Mouse (Mus musculus) cerebellum, postnatal 10 days (tissue): ENCODE measurements at regions not wholly inside any gene's neighbourhood (a gene's known extent, or its start where the extent isn't known, plus 50 kb on each side); places are given as distances from the start of the nearest gene placed in this dataset.

ENCODE experiments used
- DNase-seq, 2 experiments: peaks; one replicate each; pipeline ENCODE4 v3.0.0; 2021; ENCODE audit warnings: mixed read lengths in 2 of 2

DNA sequence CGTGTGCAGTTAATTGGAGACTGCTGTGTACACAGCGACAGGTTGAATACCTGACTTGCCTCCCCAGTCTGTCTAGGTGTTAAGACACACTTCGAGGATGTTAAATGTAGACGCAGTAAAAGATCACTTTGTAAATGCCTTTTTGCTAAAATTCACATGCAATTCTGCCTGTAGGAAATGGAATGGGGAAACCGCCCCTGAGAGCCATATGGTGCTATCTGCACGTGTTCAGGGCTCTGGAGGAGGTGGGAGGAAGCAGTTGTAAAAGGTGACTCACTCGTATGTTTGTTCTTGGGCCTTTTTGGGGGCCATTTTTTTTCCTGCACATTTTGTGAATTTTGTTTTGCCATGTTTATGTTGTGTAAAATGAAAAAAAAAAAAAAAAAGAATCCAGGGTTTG is 159.6 kb upstream of the Gjb5 start:
- no peak for DNase-seq

DNA sequence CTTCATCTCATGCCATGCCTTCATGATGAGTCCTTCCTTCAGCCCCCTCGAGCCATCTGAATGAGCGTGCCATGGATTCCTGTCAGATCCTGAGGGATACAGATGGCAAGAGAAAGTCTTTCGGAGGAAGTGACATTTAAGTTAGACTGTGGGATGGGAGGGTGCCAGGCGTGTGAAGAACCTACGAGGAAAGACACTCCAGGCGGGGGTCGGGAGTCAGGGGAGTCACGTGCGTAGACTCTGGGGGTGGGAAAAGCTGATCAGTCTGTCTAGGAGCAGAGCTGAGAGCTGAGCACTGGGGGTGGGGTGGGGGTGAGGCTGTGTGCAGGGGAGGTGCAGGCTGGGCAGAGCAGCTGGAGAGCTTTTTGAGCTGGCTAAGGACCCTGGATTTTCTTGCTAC is 152.0 kb upstream of the Gjb5 start:
- DNase-seq = peak in 1 of 2 experiments; percentile 2

DNA sequence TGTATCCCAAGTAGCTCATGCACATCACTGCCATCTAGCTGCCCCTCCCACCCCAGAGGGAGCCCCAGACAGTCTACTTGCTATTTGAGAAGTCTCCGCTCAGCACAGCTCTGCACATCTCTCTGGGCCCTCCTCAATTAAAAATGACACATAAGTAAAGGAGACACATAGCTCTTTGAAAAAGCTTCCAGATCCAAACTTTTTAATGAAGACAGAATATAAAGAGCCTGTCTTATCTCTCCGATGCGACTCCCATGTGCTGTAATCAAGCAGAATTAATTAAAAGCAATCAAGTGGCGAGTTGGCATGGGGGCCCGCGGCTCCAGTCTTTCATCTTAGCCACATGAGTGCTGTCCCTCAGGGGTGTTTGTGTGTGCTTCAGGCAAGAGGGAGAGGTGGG is 144.6 kb upstream of the Gjb5 start:
- no peak for DNase-seq

DNA sequence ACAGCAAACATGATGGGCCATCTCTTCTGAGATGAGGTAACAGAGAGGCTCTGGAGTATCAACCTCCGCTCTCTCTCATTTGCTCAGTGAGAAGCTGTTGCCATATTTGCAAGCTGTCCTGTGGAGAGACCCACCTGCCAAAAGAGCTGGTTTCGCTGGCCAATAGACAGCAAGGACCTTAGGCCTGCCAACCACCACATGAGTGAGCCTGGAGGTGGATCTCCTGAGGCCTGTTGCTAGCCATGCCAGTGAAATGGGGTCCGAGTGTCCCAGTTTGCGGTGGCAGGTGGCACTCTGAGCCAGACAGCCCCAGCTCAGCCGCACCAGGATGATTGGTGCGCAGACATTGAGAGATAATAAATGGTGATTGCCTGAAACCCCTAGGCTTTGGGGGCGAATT is 143.9 kb upstream of the Gjb5 start:
- DNase-seq = peak; percentile 80 to 83

DNA sequence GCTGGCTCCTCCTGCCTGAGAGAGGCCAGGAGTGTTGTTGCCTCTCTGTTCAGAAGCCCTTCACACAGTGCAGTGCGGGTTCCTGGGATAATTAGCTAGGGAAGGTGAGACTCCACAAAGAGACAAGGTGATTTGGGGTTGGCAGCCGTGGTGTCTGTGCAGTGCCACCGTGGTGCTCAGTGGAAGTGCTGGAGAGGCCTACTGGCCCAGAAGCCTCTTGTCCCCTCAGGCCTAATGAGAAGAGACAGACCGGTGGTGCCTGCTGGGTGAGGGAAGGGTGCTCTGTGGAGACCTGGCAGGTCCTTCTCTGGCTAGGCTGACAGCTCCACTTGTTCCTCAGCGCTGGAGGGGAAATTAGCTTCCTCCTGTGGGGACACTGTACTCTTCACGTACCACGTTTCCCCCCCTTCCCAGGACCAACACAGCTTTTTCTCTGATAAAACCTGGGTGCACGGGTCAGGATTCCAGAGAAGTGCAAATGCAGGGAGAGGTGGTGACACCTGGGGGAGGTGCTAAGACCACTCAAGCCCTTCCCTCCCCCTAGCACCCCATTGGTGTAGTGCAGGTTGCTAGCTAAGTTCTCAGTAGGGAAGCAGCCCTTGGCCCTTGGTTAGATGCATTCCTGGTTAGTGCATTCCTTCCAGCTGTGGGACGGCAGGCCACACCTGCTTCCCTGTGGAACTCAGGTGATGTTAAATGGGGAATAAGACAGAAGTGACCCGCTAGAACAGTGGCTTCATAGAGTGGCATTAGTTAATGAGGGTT is 129.2 kb upstream of the Gjb5 start:
- DNase-seq = peak; percentile 74 to 83

DNA sequence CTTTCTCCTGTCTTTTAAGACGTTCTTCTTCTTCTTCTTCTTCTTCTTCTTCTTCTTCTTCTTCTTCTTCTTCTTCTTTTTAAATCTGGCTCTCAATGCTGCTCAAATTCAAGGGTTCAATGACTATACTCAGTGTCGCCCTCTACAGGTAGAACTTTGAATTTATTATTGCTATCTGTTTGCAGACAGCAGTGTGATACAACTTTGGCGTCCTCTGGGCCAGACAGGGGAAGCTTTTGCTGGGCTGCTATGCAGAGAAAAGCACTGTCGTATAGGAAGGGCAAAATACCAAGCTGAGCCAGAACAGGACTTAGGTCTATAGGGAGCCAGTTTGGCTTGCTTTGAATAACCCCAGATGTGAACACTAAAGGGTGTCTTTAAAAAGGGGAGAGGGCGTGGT is 127.3 kb upstream of the Gjb5 start:
- DNase-seq = peak in 1 of 2 experiments; percentile 52

DNA sequence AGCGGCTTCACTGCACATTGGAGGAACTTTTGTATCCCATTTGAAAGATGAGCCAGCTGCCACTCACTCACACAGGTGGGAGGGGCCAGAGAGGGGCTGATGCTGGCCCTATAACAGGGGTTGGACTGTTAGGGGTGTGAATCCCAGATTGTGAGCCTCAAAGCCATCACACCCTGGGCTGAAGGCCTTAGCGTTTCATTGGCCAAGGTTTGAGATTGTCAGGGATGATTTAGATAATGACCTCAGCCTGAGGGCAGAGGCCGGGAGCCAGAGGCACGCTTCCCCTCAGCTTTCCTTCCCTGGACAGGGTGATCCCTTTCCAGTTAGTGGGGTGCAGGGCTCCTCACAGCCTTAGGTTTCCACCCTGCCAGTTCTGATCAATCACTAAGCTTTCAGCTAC is 124.5 kb upstream of the Gjb5 start:
- no peak for DNase-seq

DNA sequence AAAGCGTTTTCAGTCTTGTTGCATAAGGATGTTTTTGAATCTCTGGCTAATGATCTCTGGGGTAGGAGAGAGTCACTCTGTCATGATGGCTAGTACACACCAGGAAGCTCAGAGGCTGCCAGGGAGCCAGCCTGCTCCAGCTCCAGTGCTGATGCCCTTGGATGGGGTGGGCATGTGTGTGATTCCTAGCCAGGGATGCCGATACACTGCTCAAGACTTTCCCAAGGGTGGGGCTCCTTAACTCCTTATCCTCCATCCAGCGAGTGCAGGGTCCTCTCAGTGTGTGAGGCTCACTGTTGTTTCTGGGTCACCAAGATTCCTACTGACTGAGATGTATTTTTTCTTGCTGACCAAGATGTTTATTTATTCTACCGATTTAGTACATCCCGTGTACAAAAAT is 122.4 kb upstream of the Gjb5 start:
- DNase-seq = peak in 1 of 2 experiments; percentile 33

DNA sequence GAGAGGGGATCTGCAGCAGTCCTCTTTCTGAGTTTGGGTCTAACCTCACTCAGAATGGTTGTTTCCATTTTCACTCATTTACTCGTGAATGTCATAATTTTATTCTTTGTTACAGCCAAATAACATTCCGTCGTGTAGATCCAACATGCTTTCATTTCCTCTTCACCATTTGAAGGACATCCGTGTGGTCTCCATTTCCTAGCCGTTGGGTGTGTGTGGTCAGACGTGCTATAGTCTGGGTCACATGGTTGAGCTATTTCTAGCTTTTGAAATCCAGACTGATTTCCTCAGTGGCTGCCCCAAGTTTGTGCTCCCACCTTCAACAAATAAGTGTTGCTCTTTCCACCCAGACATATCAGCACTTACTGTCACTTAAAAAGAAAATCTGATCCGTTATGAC is 111.9 kb upstream of the Gjb5 start:
- no peak for DNase-seq

DNA sequence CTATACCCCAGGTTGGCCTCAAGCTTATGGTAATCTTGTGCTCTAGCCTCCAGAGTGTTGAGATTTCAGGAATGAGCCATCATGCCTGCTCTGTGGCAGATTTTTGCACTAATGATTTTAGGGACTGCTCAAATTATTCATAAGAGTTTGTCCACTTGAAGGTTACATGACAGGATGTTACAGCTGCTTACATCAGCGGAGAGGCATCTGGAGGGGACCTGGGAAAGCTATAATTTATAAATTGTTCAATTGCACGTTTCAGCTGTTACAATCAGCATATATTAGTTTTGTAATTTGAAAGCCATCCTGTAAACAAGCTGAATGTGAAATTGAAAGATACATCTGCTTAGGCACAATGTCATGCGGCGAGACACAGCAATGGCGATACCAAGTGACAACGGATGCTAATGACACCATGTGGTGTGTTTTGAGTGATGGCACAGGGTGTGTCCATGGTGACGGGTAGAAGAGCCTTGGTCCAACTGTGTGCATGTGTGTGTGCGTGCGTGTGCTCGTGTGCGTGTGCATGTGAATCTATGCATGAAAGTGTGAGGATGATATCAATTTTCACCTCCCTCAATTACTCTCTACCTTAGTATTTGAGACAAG is 96.6 kb upstream of the Gjb5 start:
- no peak for DNase-seq

DNA sequence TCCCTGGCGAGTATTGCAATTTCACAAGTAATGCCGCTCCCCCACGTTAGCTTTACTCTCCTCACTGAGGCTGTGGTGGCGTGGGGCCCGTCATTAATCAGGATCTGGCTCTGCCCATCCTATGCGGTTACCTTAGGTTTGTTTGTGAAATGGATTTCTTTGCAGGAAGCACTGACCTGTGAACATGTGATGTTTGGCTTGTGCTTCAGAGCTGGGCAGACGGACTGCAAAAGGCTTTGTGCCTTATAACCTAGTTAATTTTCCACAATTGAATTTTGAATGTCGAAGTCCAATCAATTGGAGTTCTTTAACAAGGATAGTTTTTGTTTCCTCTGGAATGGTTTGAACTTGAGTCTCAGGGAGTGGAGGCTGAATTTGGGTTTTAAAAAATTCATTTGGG is 94.1 kb upstream of the Gjb5 start:
- no peak for DNase-seq

DNA sequence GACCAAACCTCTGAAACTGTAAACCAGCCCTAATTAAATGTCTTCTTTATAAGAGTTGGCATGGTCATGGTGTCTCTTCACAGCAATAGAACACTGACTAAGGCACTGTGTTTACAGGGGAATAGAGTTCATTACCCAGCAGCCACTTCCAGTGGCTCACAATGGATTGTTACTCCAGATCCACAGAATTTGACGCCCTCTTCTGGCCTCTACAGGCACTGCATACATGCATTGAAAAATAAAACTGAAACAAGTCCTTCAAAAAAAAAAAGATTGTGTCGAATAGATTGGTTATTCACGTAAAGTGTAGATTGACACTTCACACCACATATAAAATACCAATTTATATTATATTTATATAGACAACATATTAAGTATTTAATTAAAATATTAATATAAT is 87.3 kb upstream of the Gjb5 start:
- DNase-seq = no peak

DNA sequence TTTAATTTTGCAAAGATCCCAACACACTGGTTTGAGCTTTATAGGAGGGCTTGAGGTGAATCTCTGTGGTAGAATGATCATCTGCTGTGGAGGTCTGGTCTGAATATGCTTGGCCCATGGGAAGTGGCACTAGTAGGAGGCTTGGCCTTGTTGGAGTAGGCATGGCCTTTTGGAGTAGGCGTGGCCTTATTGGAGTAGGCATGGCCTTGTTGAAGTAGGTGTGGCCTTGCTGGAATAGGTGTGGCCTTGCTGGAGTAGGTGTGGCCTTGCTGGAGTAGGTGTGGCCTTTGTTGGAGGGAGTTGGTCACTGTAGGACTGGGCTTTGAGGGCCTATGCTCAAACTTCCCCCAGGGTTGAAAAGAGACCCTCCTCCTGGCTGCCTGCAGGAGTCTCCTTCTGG is 86.1 kb upstream of the Gjb5 start:
- no peak for DNase-seq

DNA sequence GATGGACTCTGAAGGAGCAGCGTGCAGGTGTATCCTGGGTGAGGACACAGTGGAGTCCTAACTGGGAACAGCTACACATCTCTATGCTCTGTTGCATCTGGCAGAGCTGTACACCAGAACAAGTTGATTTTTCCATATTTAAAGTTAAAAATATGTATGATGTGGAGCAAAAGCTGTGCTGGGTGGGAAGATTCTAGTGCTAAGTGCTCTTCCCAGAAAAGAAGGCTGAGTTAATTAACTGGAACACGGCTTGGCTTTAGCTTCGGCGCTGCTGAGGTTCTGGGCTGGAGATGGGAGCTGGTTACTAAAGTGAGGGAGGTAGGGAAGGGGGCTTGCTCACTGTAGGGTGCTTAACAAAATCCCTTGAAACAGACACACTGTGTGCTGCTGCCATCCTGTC is 84.0 kb upstream of the Gjb5 start:
- no peak for DNase-seq

DNA sequence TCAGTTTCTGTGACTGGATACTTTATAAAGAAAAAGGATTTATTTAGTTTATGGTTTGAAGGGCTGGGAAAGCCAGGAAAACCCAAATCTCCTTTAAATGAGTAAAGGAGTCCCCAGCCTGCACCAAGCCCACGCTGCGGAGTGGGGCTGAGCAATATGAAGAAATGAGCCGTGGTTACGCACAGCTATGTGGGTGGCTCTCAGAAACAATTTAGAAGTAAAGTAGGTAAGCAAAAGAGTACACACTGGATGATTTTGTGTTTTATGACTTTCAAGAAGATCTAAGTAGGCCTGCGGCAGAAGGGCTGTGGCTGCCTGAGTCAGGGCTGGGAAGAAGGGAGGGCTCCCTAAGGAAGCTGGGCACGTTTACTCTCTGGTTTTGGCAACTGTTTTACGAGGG is 82.6 kb upstream of the Gjb5 start:
- no peak for DNase-seq

DNA sequence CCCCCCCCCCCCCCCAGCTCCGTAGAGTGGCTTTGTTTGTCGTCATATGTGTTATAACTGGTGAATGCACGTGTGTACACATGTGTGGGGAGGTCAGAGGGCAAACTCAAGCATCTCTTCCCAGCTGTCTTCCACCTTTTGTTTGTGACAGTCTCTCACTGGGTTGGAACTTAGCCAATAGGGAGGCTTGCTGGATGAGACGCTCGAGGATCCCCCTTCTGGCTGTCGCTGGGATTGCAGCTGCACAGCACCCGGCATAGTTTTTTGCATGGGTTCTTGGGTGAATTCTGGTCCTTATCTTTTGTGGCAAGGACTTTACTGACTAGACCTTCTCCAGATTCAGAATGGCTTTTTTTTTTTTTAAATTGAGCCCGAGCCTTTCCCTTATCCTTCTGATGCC is 77.1 kb upstream of the Gjb5 start:
- DNase-seq = peak; percentile 91 to 97

DNA sequence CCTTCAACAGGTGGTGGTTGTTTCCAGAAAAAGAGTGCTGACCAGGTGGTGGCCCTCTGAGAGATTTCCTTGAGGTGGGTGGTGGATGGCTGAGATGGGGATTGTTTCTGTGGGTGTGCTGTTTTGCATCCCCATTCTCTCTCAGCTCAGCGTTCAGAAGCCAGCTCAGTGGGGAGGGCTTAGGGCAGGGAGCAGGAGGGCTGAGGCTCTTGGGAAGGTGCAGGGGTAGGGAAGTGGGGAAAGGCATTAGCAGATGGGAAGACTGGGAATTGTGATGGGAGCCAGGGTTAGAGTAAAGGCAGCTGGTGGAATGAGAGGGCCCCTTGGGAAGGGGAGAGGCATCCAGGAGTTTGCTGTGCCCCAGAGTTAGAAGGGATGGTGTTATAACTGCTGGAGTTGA is 72.3 kb upstream of the Gjb5 start:
- no peak for DNase-seq

DNA sequence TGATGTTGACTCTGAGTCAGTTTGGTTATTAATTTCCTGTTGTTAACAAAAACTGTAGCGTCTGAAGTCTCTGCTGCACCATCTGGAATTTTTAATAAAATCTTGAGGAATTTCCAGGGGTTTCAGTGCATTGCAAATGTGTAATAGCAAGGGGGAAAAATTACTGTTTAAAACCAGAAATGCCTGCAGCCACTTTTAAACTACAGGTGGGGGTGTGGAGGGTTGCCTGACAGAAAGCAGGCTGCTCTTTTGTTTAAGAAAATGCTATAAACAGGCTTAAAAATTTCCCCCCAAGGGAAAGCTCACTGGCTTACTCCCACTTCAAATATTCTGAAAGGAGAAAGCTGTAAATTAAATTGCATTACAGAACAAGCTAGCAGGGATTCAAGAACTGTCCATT is 71.8 kb upstream of the Gjb5 start:
- DNase-seq = no peak

DNA sequence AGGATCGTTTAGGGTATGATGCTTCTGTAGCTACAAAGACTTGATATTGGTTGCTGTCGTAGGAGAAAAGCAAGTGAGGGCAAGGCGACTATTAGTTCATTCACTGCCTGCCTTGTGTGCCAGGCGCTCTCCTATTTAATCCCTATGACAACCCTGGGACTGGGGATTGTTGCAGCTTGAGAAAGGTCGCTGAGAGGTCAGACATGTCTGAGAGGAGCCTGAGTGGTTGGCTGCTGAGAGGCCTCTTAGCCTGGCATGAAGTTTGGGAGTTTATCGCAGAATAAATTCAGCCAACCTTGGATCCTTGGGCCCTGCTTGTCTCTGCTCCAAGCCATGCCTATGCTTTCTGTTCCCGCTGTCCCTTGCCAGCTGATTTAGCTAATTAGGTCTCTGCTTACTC is 65.9 kb upstream of the Gjb5 start:
- peak in 1 of 2 experiments; percentile 41 for DNase-seq

DNA sequence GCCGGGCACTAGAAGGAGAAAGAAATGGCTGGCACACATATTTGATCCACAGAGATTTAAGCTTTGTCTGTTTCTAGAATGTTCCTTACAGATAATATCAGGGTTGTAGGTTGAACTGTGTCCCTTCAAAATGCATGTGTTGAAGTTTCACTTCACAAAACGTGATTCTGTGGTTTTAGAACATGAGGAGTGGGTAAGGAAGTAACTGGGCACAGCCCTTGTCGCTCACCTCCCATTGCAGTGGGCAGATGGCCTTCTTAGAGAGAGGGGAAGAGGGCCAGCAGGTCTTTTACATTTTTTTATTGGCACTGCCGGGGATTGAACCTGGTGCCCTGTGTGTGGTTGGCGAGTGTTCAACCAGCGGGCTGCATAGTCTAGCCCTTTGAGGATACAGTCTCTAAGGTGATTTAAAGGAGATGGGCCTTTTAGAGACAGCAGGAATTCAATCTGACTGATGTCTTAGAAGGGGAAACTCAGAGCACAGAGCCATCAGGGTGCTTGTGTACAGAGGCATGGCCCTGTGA is 64.0 kb upstream of the Gjb5 start:
- DNase-seq = peak; percentile 87 to 89

DNA sequence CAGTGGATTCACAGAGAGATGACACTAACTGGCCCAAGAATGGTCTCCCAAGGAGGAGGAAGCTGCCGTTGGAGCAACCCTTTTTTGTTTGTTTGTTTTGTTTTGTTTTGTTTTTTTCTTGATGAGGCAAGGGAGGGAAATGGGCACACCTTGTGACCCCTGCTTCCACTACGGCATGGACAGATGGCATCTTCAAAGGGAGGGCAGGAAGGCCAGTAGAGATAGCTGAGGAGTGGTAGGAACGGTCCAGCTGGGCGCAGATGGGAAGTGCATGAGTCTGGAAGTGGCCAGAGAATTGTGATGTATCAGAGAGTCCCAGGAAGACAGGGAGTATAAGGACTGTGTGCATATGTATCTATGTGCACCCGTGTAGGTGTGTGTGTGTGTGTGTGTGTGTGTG is 63.1 kb upstream of the Gjb5 start:
- DNase-seq = peak; percentile 71 to 82

DNA sequence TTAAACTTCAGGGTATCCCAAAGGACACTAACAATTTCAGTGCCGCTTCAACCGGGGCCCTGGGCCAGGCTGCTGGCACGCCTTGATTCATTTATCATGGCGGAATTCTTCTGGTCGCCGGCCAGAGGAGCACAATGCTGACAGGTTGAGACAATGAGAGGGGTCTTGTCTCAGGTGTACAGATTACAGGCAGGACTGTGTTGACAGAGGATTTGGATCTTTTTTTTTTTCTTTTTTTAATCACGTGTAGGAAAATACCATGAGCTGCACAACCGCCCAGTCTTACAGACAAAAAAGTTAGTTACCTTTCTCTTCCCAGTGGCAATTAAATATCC is 61.8 kb upstream of the Gjb5 start:
- DNase-seq = no peak

DNA sequence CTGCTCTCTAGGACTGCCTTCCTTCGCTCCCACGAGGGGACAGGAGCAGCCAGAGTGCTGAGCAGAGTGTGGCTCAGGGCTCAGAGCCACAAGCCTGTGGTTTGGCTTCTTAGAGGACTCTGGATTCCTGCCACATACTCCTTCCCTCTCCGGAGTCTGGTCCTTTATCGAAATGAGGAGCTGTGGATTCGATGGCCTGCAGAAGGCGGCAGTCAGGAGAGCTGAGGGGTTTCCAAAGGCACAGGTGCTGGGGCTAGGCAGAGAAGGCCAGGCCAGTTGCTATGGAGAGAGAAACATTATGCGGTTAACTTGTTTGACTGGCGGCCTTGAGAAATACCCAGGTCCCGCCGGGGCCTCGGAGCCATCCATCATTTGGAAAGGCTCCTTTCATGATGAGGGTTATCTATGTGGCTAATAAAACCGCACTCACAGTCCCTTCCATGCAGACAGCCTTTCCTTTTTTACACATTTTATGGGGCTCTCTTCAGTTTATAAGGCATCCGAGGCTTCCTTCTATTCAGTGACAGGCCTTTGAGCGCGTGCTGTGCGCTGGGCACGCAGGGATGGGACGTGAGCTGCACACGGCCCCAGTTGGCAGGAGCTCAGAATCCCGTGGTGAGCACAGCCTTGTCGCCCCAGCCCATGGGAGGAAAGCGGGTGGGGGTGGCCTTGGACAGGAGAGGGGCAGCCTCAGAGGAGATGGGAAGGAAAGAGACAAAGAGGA is 61.2 kb upstream of the Gjb5 start:
- DNase-seq = peak; percentile 97 to 98

DNA sequence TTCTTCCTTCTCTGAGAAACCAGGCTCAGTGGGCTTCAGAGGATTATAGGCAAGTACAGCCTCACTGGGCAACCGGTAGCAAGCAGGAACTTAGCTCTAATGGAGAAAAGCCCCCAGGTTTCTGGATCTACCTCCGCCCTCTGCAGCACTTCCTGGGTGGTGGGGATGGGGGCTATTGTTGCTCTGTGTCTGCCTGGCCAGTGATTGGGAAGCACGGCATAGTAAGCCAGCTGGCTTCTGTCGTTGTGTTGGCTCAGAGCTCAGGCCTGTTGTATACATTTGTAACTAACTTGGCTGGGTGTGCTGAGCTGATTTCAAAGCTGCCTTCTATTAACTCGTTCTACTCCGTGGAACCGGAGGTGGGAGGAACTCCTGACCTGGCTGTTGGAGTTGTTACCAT is 58.9 kb upstream of the Gjb5 start:
- DNase-seq = peak; percentile 83 to 89
